Mouse (Mus musculus): ENCODE data around the gene Nrip3. TPM values are rescaled to one million over a fixed set of nuclear protein-coding genes. Genes with fewer than 3 reads are reported as not detected.
A peak's percentile ranks its signal among the peaks of the same experiment; 100 is the strongest.

The Nrip3 gene
- total and polyA plus RNA-seq, 3 experiments = 0.04 TPM; not detected in 2

GRCm38 (mm10) chr7:109813330-109814140, 31.7 kb upstream of the Nrip3 start:
- H3K9me3 ChIP-seq (replicated peaks; ENCODE audit: low read length) = no peaks in the 10 kb centered on the region
- no peak for TF ChIP-seq ZKSCAN1 (IDR thresholded peaks at IDR 0.05; ENCODE audit: borderline replicate concordance, low read depth, low read length)
- TF ChIP-seq MAX (IDR thresholded peaks at IDR 0.05; ENCODE audit: low read length) = no peak
- TF ChIP-seq NELFE (IDR thresholded peaks at IDR 0.05; ENCODE audit: low read depth, low read length) = no peak
- TF ChIP-seq ZMIZ1 (IDR thresholded peaks at IDR 0.05; ENCODE audit: low read depth, low read length) = no peak
- no peak for TF ChIP-seq HCFC1 (IDR thresholded peaks at IDR 0.05; ENCODE audit: low read depth, low read length)
- no peaks in the 10 kb centered on the region for H3K79me2 ChIP-seq (replicated peaks; ENCODE audit: control insufficient read depth, extremely low read depth, insufficient read depth, poor library complexity, severe bottlenecking)
- H3K9ac ChIP-seq (ENCODE audit: insufficient read depth, low read depth) = no peak overlapping the region
- H3K27me3 ChIP-seq (replicated peaks) = no peaks in the 10 kb centered on the region
- no peak overlapping the region for H3K27ac ChIP-seq (ENCODE audit: insufficient read depth, low read depth)
- H3K4me2 ChIP-seq (ENCODE audit: insufficient read depth, low read depth, poor library complexity, severe bottlenecking) = no peak overlapping the region
- no peak overlapping the region for H3K4me3 ChIP-seq (replicated peaks in 1 of 3; ENCODE audit: low read depth in 2 of 3, low read length in 2 of 3, poor library complexity in 1 of 3)
- in situ Hi-C loops (cut with MboI; ENCODE audit: low pct_ligation_motif_present, low pct_unique_long_range_greater_than_20kb, low sequenced_read_pairs) (no loop called here), dilution Hi-C loops (cut with MboI; ENCODE audit: extremely low pct_ligation_motif_present, extremely low pct_unique_long_range_greater_than_20kb, low sequenced_read_pairs) (no loop called here)
- H3K4me1 ChIP-seq (ENCODE audit: control insufficient read depth in 1 of 2, insufficient read depth in 2 of 2) = peaks cover 0 to 3% of the 10 kb centered on the region in 2 experiments; a peak in 1 of 4 replicates
- no peaks in the 10 kb centered on the region for H3K36me3 ChIP-seq (replicated peaks in 1 of 2; ENCODE audit: control insufficient read depth in 1 of 2, insufficient read depth in 1 of 2, low read length in 1 of 2)
- no peak for DNase-seq (ENCODE audit: extremely low read depth)

GRCm38 (mm10) chr7:109807616-109808485, 26.0 kb upstream of the Nrip3 start:
- peaks cover 6 to 20% of the 10 kb centered on the region in 2 experiments for H3K4me1 ChIP-seq (ENCODE audit: control insufficient read depth in 1 of 2, insufficient read depth in 2 of 2)
- no peaks in the 10 kb centered on the region for H3K36me3 ChIP-seq (replicated peaks in 1 of 2; ENCODE audit: control insufficient read depth in 1 of 2, insufficient read depth in 1 of 2, low read length in 1 of 2)
- no peak overlapping the region for H3K27ac ChIP-seq (ENCODE audit: insufficient read depth, low read depth)
- in situ Hi-C loops (cut with MboI; ENCODE audit: low pct_ligation_motif_present, low pct_unique_long_range_greater_than_20kb, low sequenced_read_pairs) = no loop called here
- no peak overlapping the region for H3K4me2 ChIP-seq (ENCODE audit: insufficient read depth, low read depth, poor library complexity, severe bottlenecking)
- no peaks in the 10 kb centered on the region for H3K79me2 ChIP-seq (replicated peaks; ENCODE audit: control insufficient read depth, extremely low read depth, insufficient read depth, poor library complexity, severe bottlenecking)
- no peak overlapping the region for H3K9ac ChIP-seq (ENCODE audit: insufficient read depth, low read depth)
- H3K27me3 ChIP-seq (replicated peaks) = no peaks in the 10 kb centered on the region
- TF ChIP-seq MAX (IDR thresholded peaks at IDR 0.05; ENCODE audit: low read length) = peak; percentile 20; the same call in 1 of the 2 replicates
- peak; percentile 67 for TF ChIP-seq IRF4 (IDR thresholded peaks at IDR 0.05; ENCODE audit: low read depth, low read length)
- TF ChIP-seq EP300 (IDR thresholded peaks at IDR 0.05; ENCODE audit: low read length) = peak; percentile 56
- no peak for TF ChIP-seq ZNF384 (IDR thresholded peaks at IDR 0.05; ENCODE audit: low read depth, low read length)
- peak; percentile 73 for TF ChIP-seq BHLHE40 (IDR thresholded peaks at IDR 0.05; ENCODE audit: low read depth, low read length)
- dilution Hi-C loops (cut with MboI; ENCODE audit: extremely low pct_ligation_motif_present, extremely low pct_unique_long_range_greater_than_20kb, low sequenced_read_pairs) = no loop called here
- H3K4me3 ChIP-seq (replicated peaks in 1 of 3; ENCODE audit: low read depth in 2 of 3, low read length in 2 of 3, poor library complexity in 1 of 3) = no peak overlapping the region
- H3K9me3 ChIP-seq (replicated peaks; ENCODE audit: low read length) = no peaks in the 10 kb centered on the region
- peak; percentile 71 for DNase-seq (ENCODE audit: extremely low read depth)

GRCm38 (mm10) chr7:109804843-109805242, 23.0 kb upstream of the Nrip3 start:
- DNase-seq (ENCODE audit: extremely low read depth) = peak; percentile 57
- Histone ChIP-seq H3K27me3 (replicated peaks) (no peaks in the 10 kb centered on the region), H3K4me1 (ENCODE audit: control insufficient read depth in 1 of 2, insufficient read depth in 2 of 2) (peaks cover 8 to 20% of the 10 kb centered on the region in 2 experiments), H3K36me3 (replicated peaks in 1 of 2; ENCODE audit: control insufficient read depth in 1 of 2, insufficient read depth in 1 of 2, low read length in 1 of 2) (no peaks in the 10 kb centered on the region), H3K27ac (ENCODE audit: insufficient read depth, low read depth) (no peak overlapping the region), H3K79me2 (replicated peaks; ENCODE audit: control insufficient read depth, extremely low read depth, insufficient read depth, poor library complexity, severe bottlenecking) (no peaks in the 10 kb centered on the region), H3K4me3 (replicated peaks in 1 of 3; ENCODE audit: low read depth in 2 of 3, low read length in 2 of 3, poor library complexity in 1 of 3) (no peak overlapping the region), H3K9ac (ENCODE audit: insufficient read depth, low read depth) (no peak overlapping the region), H3K9me3 (replicated peaks; ENCODE audit: low read length) (no peaks in the 10 kb centered on the region), H3K4me2 (ENCODE audit: insufficient read depth, low read depth, poor library complexity, severe bottlenecking) (no peak overlapping the region)
- no peak for TF ChIP-seq PAX5 (IDR thresholded peaks at IDR 0.05; ENCODE audit: low read length)
- TF ChIP-seq RAD21 (IDR thresholded peaks at IDR 0.05; ENCODE audit: low read depth, low read length) = peak; percentile 58
- TF ChIP-seq CTCF (conservative IDR thresholded peaks at IDR 0.05 in 1 of 2, IDR thresholded peaks at IDR 0.05 in 1 of 2; ENCODE audit: low read depth in 2 of 2, low read length in 2 of 2) = peak; percentile 68 to 71
- TF ChIP-seq SMC3 (IDR thresholded peaks at IDR 0.05; ENCODE audit: low read depth, low read length) = peak; percentile 52
- in situ Hi-C loops (cut with MboI; ENCODE audit: low pct_ligation_motif_present, low pct_unique_long_range_greater_than_20kb, low sequenced_read_pairs) = no loop called here
- dilution Hi-C loops (cut with MboI; ENCODE audit: extremely low pct_ligation_motif_present, extremely low pct_unique_long_range_greater_than_20kb, low sequenced_read_pairs) = no loop called here
